Mouse (Mus musculus): ENCODE results near the gene Lactb. TPM values are rescaled to one million over a fixed set of nuclear protein-coding genes. Genes with fewer than 3 reads are reported as not detected.
A peak's percentile ranks its signal among the peaks of the same experiment; 100 is the strongest.

The Lactb gene
- 19.6 and 22.9 TPM in 2 replicates for polyA plus RNA-seq (2012; ENCODE audit: insufficient read depth, insufficient read length, missing spikeins)

DNA sequence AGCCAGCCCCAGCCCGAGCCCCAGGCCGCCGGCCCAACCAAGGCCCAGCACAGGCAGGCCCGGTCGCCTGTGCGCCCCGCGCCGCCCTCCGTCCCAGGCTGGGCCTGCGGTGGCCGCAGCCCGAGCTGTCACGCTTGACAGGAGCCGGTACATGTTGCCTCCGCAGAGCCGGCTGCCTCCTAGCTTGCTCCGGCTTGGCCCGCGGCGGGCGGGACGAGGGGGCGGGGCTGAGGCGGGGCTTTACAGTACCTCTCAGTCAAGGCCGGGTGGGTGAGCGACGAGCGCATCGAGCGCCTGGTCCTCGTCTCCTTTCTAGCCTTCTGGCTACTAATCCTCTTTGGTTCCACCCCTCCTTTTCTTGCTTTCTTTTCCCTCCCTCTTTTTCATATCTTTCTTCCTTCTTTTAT, at the start of gene Lactb:
Gene Lactb, minus strand, starts transcription at position 246 of the 407 bp plus-strand sequence.
- TF ChIP-seq CTCF (IDR thresholded peaks at IDR 0.05; ENCODE audit: low read depth, low read length) (no peak), POLR2A (IDR thresholded peaks at IDR 0.05; ENCODE audit: borderline replicate concordance, low read depth, low read length) (no peak)
- peaks cover 27% of the 10 kb centered on the region for H3K4me1 ChIP-seq (ENCODE audit: control insufficient read depth, insufficient read depth, low read length)
- H3K4me3 ChIP-seq (ENCODE audit: insufficient read depth, low read length): peak within 1 kb of the TSS; percentile 83
- H3K27ac ChIP-seq (ENCODE audit: insufficient read depth, low read depth, low read length): peak within 1 kb of the TSS; percentile 56

DNA sequence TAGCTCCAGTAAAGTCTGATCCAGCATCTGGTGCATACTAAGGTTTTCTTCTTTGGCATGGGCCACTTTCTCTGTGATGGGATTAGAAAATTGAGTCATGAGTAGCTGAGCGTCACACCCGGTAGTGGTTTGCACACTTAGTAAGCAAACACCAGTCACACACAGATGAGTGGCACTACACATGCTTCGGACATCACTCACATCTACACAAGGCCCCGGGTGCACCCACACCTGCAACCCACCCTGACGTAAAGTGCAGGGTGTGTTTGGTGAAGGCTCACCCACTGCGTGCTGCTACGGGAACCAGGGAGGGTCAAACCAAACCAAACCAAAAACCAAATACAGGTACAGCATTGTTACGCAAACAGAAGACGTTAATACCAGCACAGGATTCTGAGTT, 48.1 kb upstream of the Lactb start:
- TF ChIP-seq CTCF (IDR thresholded peaks at IDR 0.05; ENCODE audit: low read depth, low read length): no peak
- no peak for TF ChIP-seq POLR2A (IDR thresholded peaks at IDR 0.05; ENCODE audit: borderline replicate concordance, low read depth, low read length)
- H3K27ac ChIP-seq (ENCODE audit: insufficient read depth, low read depth, low read length): no peak overlapping the region
- H3K4me1 ChIP-seq (ENCODE audit: control insufficient read depth, insufficient read depth, low read length): peaks cover 17% of the 10 kb centered on the region
- no peak overlapping the region for H3K4me3 ChIP-seq (ENCODE audit: insufficient read depth, low read length)

DNA sequence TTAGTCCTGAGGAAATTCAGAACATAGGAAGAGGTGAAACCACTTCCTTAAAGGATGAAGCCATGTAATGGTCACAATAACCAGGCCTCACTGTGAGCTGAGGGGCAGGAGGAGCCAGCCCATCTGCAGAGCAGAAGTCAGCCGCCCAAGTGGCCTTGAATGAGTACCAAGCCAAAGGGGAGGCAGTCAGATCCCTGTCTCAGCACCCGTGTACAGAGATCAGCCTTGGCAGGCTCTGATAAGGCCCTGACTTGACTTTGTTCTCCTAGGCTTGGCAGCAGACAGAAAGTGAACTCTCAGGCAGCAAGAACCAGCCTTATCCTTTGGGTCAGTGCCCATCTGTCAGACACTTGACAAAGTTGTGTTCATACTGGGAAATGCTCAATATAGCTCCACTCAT, 44.8 kb upstream of the Lactb start:
- Histone ChIP-seq H3K27ac (ENCODE audit: insufficient read depth, low read depth, low read length) (peak overlapping the region; percentile 22), H3K4me1 (ENCODE audit: control insufficient read depth, insufficient read depth, low read length) (peaks cover 17% of the 10 kb centered on the region), H3K4me3 (ENCODE audit: insufficient read depth, low read length) (no peak overlapping the region)
- TF ChIP-seq CTCF (IDR thresholded peaks at IDR 0.05; ENCODE audit: low read depth, low read length): no peak
- TF ChIP-seq POLR2A (IDR thresholded peaks at IDR 0.05; ENCODE audit: borderline replicate concordance, low read depth, low read length): no peak

DNA sequence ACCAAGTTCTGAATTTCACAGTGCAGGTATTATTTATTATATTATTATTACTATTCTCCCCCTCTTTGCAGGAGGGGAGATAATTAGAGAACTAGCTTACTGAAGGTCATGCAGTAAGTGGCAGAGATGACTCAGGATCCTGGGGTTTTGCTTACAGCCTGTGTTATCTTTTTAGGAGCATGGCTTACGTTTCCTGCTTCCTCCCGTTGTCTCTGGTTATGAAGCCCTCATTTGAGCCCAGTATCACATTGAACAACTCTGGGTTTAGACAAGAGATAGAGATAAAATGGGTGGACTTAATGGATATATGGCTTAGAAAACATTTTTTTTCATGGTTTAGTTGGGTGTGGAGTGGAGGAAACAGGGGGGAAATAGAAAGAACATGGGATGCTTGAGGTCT, 38.2 kb upstream of the Lactb start:
- Histone ChIP-seq H3K4me3 (ENCODE audit: insufficient read depth, low read length) (no peak overlapping the region), H3K27ac (ENCODE audit: insufficient read depth, low read depth, low read length) (no peak overlapping the region), H3K4me1 (ENCODE audit: control insufficient read depth, insufficient read depth, low read length) (peaks cover 11% of the 10 kb centered on the region; the same call in 1 of the 2 replicates)
- no peak for TF ChIP-seq POLR2A (IDR thresholded peaks at IDR 0.05; ENCODE audit: borderline replicate concordance, low read depth, low read length)
- TF ChIP-seq CTCF (IDR thresholded peaks at IDR 0.05; ENCODE audit: low read depth, low read length): no peak

DNA sequence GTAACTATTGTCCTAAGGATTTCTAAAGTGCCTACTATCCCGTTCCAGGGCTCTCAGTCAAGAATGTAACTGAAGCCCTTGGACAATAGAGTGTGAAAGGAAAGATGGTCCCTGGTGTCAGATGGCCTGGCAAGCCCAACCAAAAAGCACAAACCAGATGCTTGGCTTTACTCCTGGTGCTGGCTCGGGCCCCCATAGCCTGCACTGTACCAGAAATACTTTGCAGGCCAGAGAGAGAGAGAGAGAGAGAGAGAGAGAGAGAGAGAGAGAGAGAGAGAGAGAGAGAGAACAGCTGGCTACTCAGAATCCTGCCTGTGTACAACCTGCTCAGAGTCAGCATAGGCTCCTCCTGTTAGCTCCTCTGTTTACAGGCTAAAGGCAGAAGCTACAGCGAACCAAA, 37.2 kb upstream of the Lactb start:
- Histone ChIP-seq H3K27ac (ENCODE audit: insufficient read depth, low read depth, low read length) (no peak overlapping the region), H3K4me1 (ENCODE audit: control insufficient read depth, insufficient read depth, low read length) (peaks cover 11% of the 10 kb centered on the region; the same call in 1 of the 2 replicates), H3K4me3 (ENCODE audit: insufficient read depth, low read length) (no peak overlapping the region)
- TF ChIP-seq CTCF (IDR thresholded peaks at IDR 0.05; ENCODE audit: low read depth, low read length) (no peak), POLR2A (IDR thresholded peaks at IDR 0.05; ENCODE audit: borderline replicate concordance, low read depth, low read length) (no peak)

DNA sequence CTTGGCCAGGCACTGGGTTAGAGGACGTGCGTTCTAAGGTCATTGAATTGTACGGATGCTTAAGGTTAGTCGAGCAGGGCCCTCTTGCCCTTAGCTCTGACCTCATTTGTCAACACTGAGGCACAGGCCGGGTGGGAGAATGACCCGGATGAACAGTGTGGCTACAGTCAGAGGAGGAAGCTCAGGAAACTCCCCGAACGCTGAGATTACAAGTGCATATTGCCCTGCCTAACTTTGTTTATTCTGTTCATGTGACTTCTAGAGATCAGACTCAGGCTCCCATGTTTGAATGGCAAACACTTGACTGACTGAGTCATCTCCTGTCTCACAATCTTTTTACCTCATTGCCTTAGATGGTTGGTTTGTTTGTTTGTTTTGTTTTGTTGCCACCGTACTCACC, 36.2 kb upstream of the Lactb start:
- TF ChIP-seq CTCF (IDR thresholded peaks at IDR 0.05; ENCODE audit: low read depth, low read length): no peak
- TF ChIP-seq POLR2A (IDR thresholded peaks at IDR 0.05; ENCODE audit: borderline replicate concordance, low read depth, low read length): no peak
- Histone ChIP-seq H3K4me3 (ENCODE audit: insufficient read depth, low read length) (no peak overlapping the region), H3K27ac (ENCODE audit: insufficient read depth, low read depth, low read length) (no peak overlapping the region), H3K4me1 (ENCODE audit: control insufficient read depth, insufficient read depth, low read length) (peaks cover 11% of the 10 kb centered on the region; the same call in 1 of the 2 replicates)

DNA sequence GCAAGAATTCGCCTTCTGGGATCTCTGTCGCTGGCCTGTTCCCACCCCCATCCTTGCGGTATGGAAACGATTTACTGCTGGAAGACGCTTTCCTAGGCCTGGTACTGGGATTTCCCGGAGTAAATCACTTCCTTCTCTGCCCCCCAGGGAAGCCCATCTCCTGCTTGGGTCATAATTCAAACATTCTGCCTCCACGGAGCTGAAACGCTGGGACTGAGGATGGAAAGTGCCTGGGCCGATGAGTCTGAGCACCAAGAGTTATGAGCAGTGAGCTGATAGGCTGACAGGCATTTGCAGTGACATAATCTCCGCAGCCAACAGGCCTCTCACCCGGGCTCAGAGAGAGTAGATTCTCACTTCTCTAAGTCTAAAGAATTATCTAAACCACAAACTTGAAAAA, 33.5 kb upstream of the Lactb start:
- H3K27ac ChIP-seq (ENCODE audit: insufficient read depth, low read depth, low read length): no peak overlapping the region
- no peak for TF ChIP-seq POLR2A (IDR thresholded peaks at IDR 0.05; ENCODE audit: borderline replicate concordance, low read depth, low read length)
- TF ChIP-seq CTCF (IDR thresholded peaks at IDR 0.05; ENCODE audit: low read depth, low read length): no peak
- H3K4me1 ChIP-seq (ENCODE audit: control insufficient read depth, insufficient read depth, low read length): peaks cover 12% of the 10 kb centered on the region; the same call in 1 of the 2 replicates
- no peak overlapping the region for H3K4me3 ChIP-seq (ENCODE audit: insufficient read depth, low read length)

DNA sequence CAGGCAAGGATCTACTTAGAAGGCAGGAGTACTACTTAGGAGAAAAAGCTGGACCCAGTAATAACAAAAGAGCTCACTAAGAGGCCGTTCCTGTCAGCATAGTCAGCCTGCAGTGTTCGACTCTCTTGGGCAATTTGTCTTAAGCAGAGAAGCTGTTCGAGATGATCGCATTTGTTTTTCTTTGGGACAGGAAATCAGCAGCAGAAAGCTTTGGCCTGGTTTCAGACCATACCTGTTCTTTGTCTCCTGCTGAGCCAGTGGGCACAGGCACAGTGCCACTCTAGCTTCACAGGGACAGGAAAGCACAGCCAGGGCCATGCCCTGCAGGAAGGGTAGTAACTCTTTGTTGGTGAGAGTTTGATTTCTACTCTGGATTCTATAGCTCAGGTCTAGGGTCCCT, 31.1 kb upstream of the Lactb start:
- no peak overlapping the region for H3K4me3 ChIP-seq (ENCODE audit: insufficient read depth, low read length)
- no peak overlapping the region for H3K27ac ChIP-seq (ENCODE audit: insufficient read depth, low read depth, low read length)

DNA sequence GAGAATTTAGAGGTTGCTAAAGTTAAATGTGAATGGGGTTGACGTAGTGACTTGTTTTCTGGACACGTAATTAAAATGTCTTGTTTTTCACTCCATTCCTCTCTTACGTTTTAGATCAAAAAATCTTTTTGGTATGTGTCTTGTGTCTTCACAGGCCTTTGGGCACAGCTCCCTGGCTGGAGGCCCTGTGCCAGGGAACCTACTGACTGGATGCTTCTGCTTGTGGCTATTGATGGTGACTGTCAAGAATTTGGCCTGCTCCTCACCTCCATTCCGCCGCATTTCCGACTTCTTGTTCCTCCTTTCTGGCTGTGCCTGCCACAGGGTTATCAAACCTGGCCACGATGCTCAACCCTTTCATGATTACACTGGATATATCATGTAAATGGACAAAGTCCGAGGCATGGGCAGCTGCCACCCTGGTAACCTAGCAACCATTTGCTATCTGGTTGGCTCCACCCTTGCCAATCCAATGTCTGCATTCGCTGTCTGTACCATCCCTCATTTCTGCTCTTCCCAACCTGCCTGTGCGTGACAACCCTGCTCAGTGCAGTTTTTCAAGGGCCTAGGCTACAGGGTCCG, 30.0 kb upstream of the Lactb start:
- TF ChIP-seq CTCF (IDR thresholded peaks at IDR 0.05; ENCODE audit: low read depth, low read length) (no peak), POLR2A (IDR thresholded peaks at IDR 0.05; ENCODE audit: borderline replicate concordance, low read depth, low read length) (no peak)
- no peak overlapping the region for H3K4me3 ChIP-seq (ENCODE audit: insufficient read depth, low read length)

More for the DNA sequence above, 31.1 kb upstream of the Lactb start:
- peaks cover 18% of the 10 kb centered on the region for H3K4me1 ChIP-seq (ENCODE audit: control insufficient read depth, insufficient read depth, low read length)
- TF ChIP-seq POLR2A (IDR thresholded peaks at IDR 0.05; ENCODE audit: borderline replicate concordance, low read depth, low read length): no peak
- TF ChIP-seq CTCF (IDR thresholded peaks at IDR 0.05; ENCODE audit: low read depth, low read length): no peak

DNA sequence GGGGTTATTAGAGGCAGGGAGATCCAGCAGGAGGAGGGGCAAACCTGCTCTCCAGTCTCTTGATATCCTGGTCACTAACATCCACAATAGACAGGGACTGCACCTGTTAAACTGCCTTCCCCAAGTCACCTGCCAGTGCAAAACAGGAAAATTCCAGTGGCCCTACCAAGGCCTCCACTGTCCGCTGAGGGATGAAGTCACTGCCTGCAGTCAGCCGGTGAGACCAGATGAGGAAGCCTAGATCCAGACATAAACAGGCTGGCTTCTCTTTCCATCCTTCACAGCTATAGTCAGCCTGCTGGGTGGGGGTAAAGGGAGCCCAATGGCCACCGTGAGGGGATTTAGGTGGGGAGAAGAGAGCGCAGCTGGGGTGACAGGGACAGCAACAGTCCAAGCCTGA, 28.4 kb upstream of the Lactb start:
- no peak for TF ChIP-seq CTCF (IDR thresholded peaks at IDR 0.05; ENCODE audit: low read depth, low read length)
- no peak for TF ChIP-seq POLR2A (IDR thresholded peaks at IDR 0.05; ENCODE audit: borderline replicate concordance, low read depth, low read length)
- Histone ChIP-seq H3K4me1 (ENCODE audit: control insufficient read depth, insufficient read depth, low read length) (peaks cover 16% of the 10 kb centered on the region), H3K27ac (ENCODE audit: insufficient read depth, low read depth, low read length) (no peak overlapping the region), H3K4me3 (ENCODE audit: insufficient read depth, low read length) (no peak overlapping the region)

More for the DNA sequence above, 30.0 kb upstream of the Lactb start:
- peaks cover 16% of the 10 kb centered on the region for H3K4me1 ChIP-seq (ENCODE audit: control insufficient read depth, insufficient read depth, low read length)
- no peak overlapping the region for H3K27ac ChIP-seq (ENCODE audit: insufficient read depth, low read depth, low read length)

All from bone marrow macrophage, adult 2 months (primary cell).